Mouse (Mus musculus): Measurements from ENCODE around the gene Grin1. TPM values are rescaled to one million over a fixed set of nuclear protein-coding genes. Genes with fewer than 3 reads are reported as not detected.

Gene Grin1
- polyA plus RNA-seq (2014; fragmentation: Illumina TruSeq; extraction: RNeasy Lipid Tissue Mini Kit (QIAGEN cat#74804); ENCODE audit: low read depth, low replicate concordance) = not detected

DNA sequence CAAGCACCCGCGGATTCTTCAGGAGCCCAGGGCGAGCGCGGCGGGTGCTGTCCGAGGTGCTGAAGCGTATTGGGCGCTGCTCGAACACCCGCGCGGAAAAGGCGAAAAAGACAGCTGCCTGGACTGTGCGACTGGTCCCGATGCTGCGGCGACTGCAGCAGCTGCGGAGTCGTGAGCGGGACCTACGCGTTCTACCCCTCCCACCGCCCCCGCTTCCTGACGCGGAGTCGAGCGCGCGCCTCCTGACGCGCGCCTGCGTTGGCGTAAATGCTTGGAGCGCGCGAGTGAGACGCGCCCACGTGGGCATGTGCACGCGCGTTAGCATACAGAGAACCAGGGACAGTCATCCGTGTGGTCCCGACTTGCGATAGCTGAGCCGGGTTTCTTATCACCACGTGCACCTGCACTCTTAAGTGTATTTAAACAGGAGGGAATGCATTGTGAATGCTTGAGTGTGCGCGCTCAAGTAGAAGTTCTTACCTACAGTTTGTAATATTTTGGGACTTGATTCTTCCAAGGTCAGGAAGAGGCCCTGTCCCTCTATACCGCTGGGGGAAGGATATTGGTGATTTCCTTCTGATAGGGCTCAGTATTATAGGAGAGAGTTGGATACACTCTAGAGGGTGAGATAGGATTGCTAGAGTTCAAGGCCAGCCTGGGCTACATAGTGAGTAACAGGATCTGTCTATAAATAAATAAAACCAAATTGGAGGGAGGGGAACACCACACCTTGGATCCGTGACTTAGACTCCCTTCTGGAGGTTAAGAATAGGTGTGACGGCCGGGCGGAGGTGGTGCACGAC lies at the start of gene Grin1:
TSS of gene Grin1 (minus strand) at position 217 of the 803 bp plus-strand sequence.

DNA sequence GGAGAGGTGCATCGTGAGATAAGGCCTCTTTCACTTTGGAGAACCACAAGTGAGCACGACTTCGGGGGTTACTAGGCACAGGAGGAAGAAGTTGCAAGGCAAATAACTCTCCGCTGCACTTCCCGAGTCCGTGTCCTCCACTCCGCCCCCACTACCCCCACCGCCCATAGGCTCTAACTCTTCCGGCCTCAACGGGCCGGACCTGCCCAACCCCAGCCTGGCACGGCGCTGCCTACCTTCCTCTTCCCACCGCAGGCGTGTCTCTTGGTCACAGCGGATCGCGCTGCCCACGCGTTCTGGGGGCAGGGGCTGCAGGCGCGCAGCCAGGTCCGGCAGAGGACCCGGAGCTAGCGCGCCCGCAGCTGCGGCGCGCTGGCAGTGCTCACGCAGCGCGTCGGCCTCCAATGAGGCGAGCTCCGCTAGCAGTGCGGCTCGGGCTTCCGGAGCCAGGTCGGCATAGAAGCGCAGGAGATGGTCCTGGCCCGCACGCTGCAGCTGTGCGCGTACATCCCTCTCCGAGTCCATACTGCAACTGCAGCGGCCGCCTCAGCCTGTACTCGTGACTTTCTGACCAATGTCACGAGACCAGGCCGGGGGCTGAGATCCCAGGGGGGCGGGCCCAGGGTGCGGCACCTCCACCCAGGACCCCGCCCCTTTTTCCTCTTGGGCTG lies 46.2 kb upstream of the Grin1 start, which contains the start of gene Uap1l1:
TSS of gene Uap1l1 (minus strand) at position 592 of the 671 bp plus-strand sequence.

GRCm38 (mm10) chr2:25356208-25357079 lies 37.5 kb upstream of the Grin1 start, which contains the start of gene Dpp7:
Dpp7 (minus strand) TSS chr2:25356359.

DNA sequence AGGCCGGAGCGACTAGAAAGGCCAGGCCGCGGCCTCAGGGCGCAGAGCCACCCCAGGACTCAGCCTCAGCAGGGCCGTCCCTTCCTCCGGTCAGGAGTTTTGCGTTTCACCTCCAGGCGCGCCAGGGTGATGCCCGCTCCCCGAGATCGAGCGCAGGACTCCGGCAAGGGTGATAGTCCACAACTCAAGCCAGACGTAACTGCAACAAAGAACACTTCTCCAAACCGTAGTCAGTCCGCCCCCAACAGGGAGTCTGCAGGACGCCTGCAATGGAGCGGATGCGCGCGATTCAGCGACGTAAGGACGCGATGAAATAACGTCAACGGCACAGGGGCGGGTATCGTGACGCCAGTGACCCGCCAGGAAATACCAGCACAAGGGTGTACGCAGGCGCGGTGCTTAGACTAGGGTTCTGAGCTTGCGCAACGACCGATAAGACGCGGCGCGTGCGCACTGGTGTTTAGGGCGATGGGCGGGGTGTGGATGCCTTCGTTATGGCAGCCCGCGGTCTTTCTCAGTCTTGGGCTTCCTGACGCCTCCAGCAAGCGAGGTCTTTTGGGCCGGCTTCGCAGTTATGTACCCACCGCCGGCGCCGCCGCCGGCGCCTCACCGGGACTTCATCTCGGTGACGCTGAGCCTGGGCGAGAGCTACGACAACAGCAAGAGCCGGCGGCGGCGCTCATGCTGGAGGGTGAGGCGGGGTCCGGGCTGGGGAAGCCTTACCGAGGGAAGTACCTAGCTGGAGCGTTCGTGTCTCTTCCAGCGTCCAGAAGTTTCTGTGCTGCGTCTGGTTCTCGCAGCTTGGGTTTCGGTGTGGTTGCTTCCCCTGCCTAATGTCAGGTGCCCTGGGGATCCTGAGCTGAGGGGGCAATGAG lies 13.5 kb upstream of the Grin1 start, which contains the start of gene Man1b1:
TSS of gene Man1b1 (plus strand) at position 53 of the 875 bp plus-strand sequence.

DNA sequence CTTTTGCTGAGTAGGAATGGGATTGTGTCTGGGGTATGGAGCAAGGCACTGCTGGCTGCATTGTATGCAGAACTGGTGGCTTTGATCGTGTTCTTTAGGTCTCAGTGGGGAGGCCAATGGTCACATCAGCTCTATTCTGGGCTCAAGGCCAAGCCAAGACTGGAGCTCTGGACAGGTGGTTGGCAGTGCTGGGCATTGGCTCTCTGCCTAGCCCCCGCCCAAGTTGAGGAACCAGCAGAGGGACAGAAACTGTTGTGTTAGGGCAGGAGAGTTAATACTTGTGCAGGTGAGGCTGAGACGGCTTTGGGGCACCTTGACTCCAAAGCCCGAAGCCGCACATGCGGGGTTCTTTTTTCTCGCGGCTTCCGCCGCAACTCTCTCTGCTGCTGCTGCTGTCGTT lies 29.3 kb downstream of the Grin1 start, which contains the start of gene Lrrc26:
TSS of gene Lrrc26 (plus strand) at position 265 of the 400 bp plus-strand sequence.

GRCm38 (mm10) chr2:25287927-25288649 lies 30.9 kb downstream of the Grin1 start, which contains the start of gene Tmem210:
Tmem210 (plus strand) TSS chr2:25288145.

DNA sequence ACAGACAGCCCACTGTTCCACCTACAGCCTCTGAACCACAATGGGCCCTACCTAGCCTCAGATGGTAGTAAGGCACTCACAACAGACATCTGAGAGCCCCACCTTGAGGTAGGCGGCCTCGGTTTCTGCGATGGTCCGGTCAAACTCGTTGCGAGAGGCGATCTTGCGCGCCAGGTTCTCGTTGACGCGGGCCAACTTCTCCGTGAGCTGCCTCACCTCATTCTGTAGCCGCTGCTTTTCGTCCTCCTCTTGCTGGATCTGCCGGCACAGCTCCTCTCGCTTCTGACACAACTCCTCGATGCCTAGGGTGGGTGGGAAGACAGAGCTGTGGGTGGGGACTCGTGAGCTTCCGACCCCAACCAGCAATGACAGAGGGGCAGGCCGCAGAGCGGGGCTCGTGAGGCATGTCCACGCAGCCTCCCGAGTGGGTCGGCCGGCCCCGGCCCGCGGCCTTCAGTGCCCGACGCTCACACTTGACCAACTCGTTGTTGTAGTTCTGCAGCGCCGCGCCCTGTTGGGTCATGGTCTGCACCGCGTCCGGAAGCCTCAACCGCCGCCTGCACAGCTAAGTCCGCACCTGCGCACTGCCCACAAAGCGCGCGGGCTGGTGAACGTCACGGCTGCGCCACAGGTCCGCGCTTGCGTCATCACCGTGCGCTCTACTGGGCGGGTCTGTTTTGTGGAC lies 47.0 kb downstream of the Grin1 start, which contains the start of the genes Ssna1 and Anapc2:
TSS of gene Ssna1 (minus strand) at position 612 of the 685 bp plus-strand sequence.
TSS of gene Anapc2 (plus strand) at position 652 of the 685 bp plus-strand sequence.

DNA sequence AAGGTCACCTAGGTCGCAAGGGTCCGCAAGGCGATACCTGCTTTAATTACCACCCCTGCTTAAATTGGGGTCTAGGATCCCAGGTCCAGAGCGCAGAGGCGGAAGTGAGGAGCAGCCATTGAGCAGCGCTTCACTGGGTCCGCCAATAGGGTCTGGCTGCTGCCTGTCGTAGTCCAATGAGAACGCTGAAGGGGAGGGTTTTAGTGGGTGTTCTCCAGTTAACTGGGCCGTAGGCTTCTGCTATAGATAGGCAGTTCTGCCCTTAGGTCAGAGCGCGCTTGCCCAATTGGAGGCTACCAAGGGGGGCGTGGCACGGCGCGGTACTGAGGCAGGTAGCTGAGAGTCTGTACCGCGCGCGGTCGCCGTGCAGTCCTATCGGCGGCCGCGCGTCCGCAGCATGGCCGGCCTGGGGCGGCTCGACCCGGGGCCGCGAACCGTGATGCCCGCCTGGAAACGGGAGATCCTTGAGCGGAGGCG lies 56.7 kb downstream of the Grin1 start, which contains the start of gene Tprn:
TSS of gene Tprn (plus strand) at position 328 of the 477 bp plus-strand sequence.

DNA sequence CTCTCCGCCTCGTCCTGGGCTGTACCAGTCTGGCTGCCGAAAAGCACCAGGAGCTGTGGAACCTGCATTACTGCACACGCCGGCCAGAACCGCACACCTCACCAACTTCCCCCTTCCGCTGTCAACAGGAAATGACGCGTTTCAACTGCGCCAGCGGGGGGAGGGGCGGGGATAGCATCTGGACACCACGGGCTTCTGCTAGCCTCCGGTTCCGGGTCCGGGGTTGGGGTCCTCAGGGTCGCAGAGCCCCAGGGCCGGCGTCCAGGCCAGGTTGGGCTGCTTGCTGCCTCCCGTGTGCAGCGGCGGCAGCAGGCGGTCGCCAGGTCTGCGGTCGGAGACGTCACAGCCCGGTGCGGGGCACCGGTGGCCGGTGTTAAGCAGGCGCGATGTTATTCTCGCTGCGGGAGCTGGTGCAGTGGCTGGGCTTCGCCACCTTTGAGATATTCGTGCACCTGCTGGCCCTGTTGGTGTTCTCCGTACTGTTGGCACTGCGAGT lies 63.7 kb downstream of the Grin1 start, which contains the start of gene Tmem203:
TSS of gene Tmem203 (plus strand) at position 156 of the 496 bp plus-strand sequence.

GRCm38 (mm10) chr2:25246183-25247072 lies 72.6 kb downstream of the Grin1 start, which contains the start of gene AL732309.1:
AL732309.1 (minus strand) TSS chr2:25246863.

DNA sequence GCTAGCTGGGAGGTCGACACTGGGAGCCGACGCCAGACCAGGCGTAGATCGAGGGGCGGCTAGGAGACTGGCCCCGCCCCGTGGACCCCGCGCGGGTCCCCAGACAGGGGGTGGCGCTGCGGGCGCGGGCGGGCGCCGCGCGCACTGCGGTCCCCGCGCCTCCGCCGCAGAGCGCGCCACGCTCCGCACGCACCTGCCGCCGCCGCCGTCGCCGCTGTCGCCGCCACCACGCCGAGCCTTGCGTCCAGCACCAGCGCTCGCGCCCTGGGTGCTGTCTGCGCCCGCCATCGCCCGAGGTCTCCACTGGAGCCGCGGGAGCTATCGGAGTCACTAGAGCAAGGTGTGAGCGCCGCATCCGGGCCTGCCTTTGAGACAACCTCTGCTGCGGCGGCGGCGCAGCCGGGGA lies 76.9 kb downstream of the Grin1 start, which contains the start of the genes Rnf208 and Cysrt1:
TSS of gene Rnf208 (plus strand) at position 155 of the 406 bp plus-strand sequence.
TSS of gene Cysrt1 (minus strand) at position 352 of the 406 bp plus-strand sequence.

Other genes with a start within 250 kb of the Grin1 start
- gene Entpd8, start 238.9 kb downstream of the Grin1 start, polyA plus RNA-seq (2014; fragmentation: Illumina TruSeq; extraction: RNeasy Lipid Tissue Mini Kit (QIAGEN cat#74804); ENCODE audit: low read depth, low replicate concordance) = 3.4 TPM
- gene Noxa1, start 224.0 kb downstream of the Grin1 start, polyA plus RNA-seq (2014; fragmentation: Illumina TruSeq; extraction: RNeasy Lipid Tissue Mini Kit (QIAGEN cat#74804); ENCODE audit: low read depth, low replicate concordance) = 0.26 TPM
- gene Nrarp, start 138.4 kb downstream of the Grin1 start, polyA plus RNA-seq (2014; fragmentation: Illumina TruSeq; extraction: RNeasy Lipid Tissue Mini Kit (QIAGEN cat#74804); ENCODE audit: low read depth, low replicate concordance) = 6.2 TPM
- 24.7 TPM for gene Tor4a, start 122.3 kb downstream of the Grin1 start, polyA plus RNA-seq (2014; fragmentation: Illumina TruSeq; extraction: RNeasy Lipid Tissue Mini Kit (QIAGEN cat#74804); ENCODE audit: low read depth, low replicate concordance)
- 43.3 TPM for gene Nelfb, start 107.7 kb downstream of the Grin1 start, polyA plus RNA-seq (2014; fragmentation: Illumina TruSeq; extraction: RNeasy Lipid Tissue Mini Kit (QIAGEN cat#74804); ENCODE audit: low read depth, low replicate concordance)
- gene Stpg3, start 104.5 kb downstream of the Grin1 start, polyA plus RNA-seq (2014; fragmentation: Illumina TruSeq; extraction: RNeasy Lipid Tissue Mini Kit (QIAGEN cat#74804); ENCODE audit: low read depth, low replicate concordance) = 1.8 TPM
- 6.7 TPM for gene Fam166a, start 100.4 kb downstream of the Grin1 start, polyA plus RNA-seq (2014; fragmentation: Illumina TruSeq; extraction: RNeasy Lipid Tissue Mini Kit (QIAGEN cat#74804); ENCODE audit: low read depth, low replicate concordance)
- gene Tubb4b, start 94.5 kb downstream of the Grin1 start, polyA plus RNA-seq (2014; fragmentation: Illumina TruSeq; extraction: RNeasy Lipid Tissue Mini Kit (QIAGEN cat#74804); ENCODE audit: low read depth, low replicate concordance) = 224 TPM
- gene Slc34a3, start 84.8 kb downstream of the Grin1 start, polyA plus RNA-seq (2014; fragmentation: Illumina TruSeq; extraction: RNeasy Lipid Tissue Mini Kit (QIAGEN cat#74804); ENCODE audit: low read depth, low replicate concordance) = not detected
- not detected for gene Rnf224, start 82.4 kb downstream of the Grin1 start, polyA plus RNA-seq (2014; fragmentation: Illumina TruSeq; extraction: RNeasy Lipid Tissue Mini Kit (QIAGEN cat#74804); ENCODE audit: low read depth, low replicate concordance)
- gene Rnf208, start 76.9 kb downstream of the Grin1 start, polyA plus RNA-seq (2014; fragmentation: Illumina TruSeq; extraction: RNeasy Lipid Tissue Mini Kit (QIAGEN cat#74804); ENCODE audit: low read depth, low replicate concordance) = 6.8 TPM
- gene Cysrt1, start 76.7 kb downstream of the Grin1 start, polyA plus RNA-seq (2014; fragmentation: Illumina TruSeq; extraction: RNeasy Lipid Tissue Mini Kit (QIAGEN cat#74804); ENCODE audit: low read depth, low replicate concordance) = 0.38 TPM
- gene AL732309.1, start 72.3 kb downstream of the Grin1 start, polyA plus RNA-seq (2014; fragmentation: Illumina TruSeq; extraction: RNeasy Lipid Tissue Mini Kit (QIAGEN cat#74804); ENCODE audit: low read depth, low replicate concordance) = 13.6 TPM
- 27.6 TPM for gene Tmem203, start 63.7 kb downstream of the Grin1 start, polyA plus RNA-seq (2014; fragmentation: Illumina TruSeq; extraction: RNeasy Lipid Tissue Mini Kit (QIAGEN cat#74804); ENCODE audit: low read depth, low replicate concordance)
- 11.7 TPM for gene Tprn, start 56.6 kb downstream of the Grin1 start, polyA plus RNA-seq (2014; fragmentation: Illumina TruSeq; extraction: RNeasy Lipid Tissue Mini Kit (QIAGEN cat#74804); ENCODE audit: low read depth, low replicate concordance)
- gene Ssna1, start 46.7 kb downstream of the Grin1 start, polyA plus RNA-seq (2014; fragmentation: Illumina TruSeq; extraction: RNeasy Lipid Tissue Mini Kit (QIAGEN cat#74804); ENCODE audit: low read depth, low replicate concordance) = 57.4 TPM
- gene Anapc2, start 46.7 kb downstream of the Grin1 start, polyA plus RNA-seq (2014; fragmentation: Illumina TruSeq; extraction: RNeasy Lipid Tissue Mini Kit (QIAGEN cat#74804); ENCODE audit: low read depth, low replicate concordance) = 70.9 TPM
- 2.1 TPM for gene Tmem210, start 31.0 kb downstream of the Grin1 start, polyA plus RNA-seq (2014; fragmentation: Illumina TruSeq; extraction: RNeasy Lipid Tissue Mini Kit (QIAGEN cat#74804); ENCODE audit: low read depth, low replicate concordance)
- gene Lrrc26, start 29.3 kb downstream of the Grin1 start, polyA plus RNA-seq (2014; fragmentation: Illumina TruSeq; extraction: RNeasy Lipid Tissue Mini Kit (QIAGEN cat#74804); ENCODE audit: low read depth, low replicate concordance) = 2.9 TPM
- gene Man1b1, start 13.2 kb upstream of the Grin1 start, polyA plus RNA-seq (2014; fragmentation: Illumina TruSeq; extraction: RNeasy Lipid Tissue Mini Kit (QIAGEN cat#74804); ENCODE audit: low read depth, low replicate concordance) = 44.1 TPM
- gene Dpp7, start 37.2 kb upstream of the Grin1 start, polyA plus RNA-seq (2014; fragmentation: Illumina TruSeq; extraction: RNeasy Lipid Tissue Mini Kit (QIAGEN cat#74804); ENCODE audit: low read depth, low replicate concordance) = 15.5 TPM
- gene Uap1l1, start 46.5 kb upstream of the Grin1 start, polyA plus RNA-seq (2014; fragmentation: Illumina TruSeq; extraction: RNeasy Lipid Tissue Mini Kit (QIAGEN cat#74804); ENCODE audit: low read depth, low replicate concordance) = 26.4 TPM
- 1.5 TPM for gene Sapcd2, start 53.1 kb upstream of the Grin1 start, polyA plus RNA-seq (2014; fragmentation: Illumina TruSeq; extraction: RNeasy Lipid Tissue Mini Kit (QIAGEN cat#74804); ENCODE audit: low read depth, low replicate concordance)
- gene Entpd2, start 76.7 kb upstream of the Grin1 start, polyA plus RNA-seq (2014; fragmentation: Illumina TruSeq; extraction: RNeasy Lipid Tissue Mini Kit (QIAGEN cat#74804); ENCODE audit: low read depth, low replicate concordance) = 47.9 TPM
- 94.7 TPM for gene Npdc1, start 80.2 kb upstream of the Grin1 start, polyA plus RNA-seq (2014; fragmentation: Illumina TruSeq; extraction: RNeasy Lipid Tissue Mini Kit (QIAGEN cat#74804); ENCODE audit: low read depth, low replicate concordance)
- gene Fut7, start 104.1 kb upstream of the Grin1 start, polyA plus RNA-seq (2014; fragmentation: Illumina TruSeq; extraction: RNeasy Lipid Tissue Mini Kit (QIAGEN cat#74804); ENCODE audit: low read depth, low replicate concordance) = 0.61 TPM
- gene Abca2, start 109.5 kb upstream of the Grin1 start, polyA plus RNA-seq (2014; fragmentation: Illumina TruSeq; extraction: RNeasy Lipid Tissue Mini Kit (QIAGEN cat#74804); ENCODE audit: low read depth, low replicate concordance) = 204 TPM
- 34.4 TPM for gene Clic3, start 137.7 kb upstream of the Grin1 start, polyA plus RNA-seq (2014; fragmentation: Illumina TruSeq; extraction: RNeasy Lipid Tissue Mini Kit (QIAGEN cat#74804); ENCODE audit: low read depth, low replicate concordance)
- 79.8 TPM for gene Paxx, start 141.9 kb upstream of the Grin1 start, polyA plus RNA-seq (2014; fragmentation: Illumina TruSeq; extraction: RNeasy Lipid Tissue Mini Kit (QIAGEN cat#74804); ENCODE audit: low read depth, low replicate concordance)
- 1,188 TPM for gene Ptgds, start 150.9 kb upstream of the Grin1 start, polyA plus RNA-seq (2014; fragmentation: Illumina TruSeq; extraction: RNeasy Lipid Tissue Mini Kit (QIAGEN cat#74804); ENCODE audit: low read depth, low replicate concordance)
- gene Lcn12, start 174.7 kb upstream of the Grin1 start, polyA plus RNA-seq (2014; fragmentation: Illumina TruSeq; extraction: RNeasy Lipid Tissue Mini Kit (QIAGEN cat#74804); ENCODE audit: low read depth, low replicate concordance) = 383 TPM
- gene Fbxw5, start 181.6 kb upstream of the Grin1 start, polyA plus RNA-seq (2014; fragmentation: Illumina TruSeq; extraction: RNeasy Lipid Tissue Mini Kit (QIAGEN cat#74804); ENCODE audit: low read depth, low replicate concordance) = 74.6 TPM
- 7.2 TPM for gene C8g, start 182.5 kb upstream of the Grin1 start, polyA plus RNA-seq (2014; fragmentation: Illumina TruSeq; extraction: RNeasy Lipid Tissue Mini Kit (QIAGEN cat#74804); ENCODE audit: low read depth, low replicate concordance)
- 15.6 TPM for gene Traf2, start 227.8 kb upstream of the Grin1 start, polyA plus RNA-seq (2014; fragmentation: Illumina TruSeq; extraction: RNeasy Lipid Tissue Mini Kit (QIAGEN cat#74804); ENCODE audit: low read depth, low replicate concordance)
- 250 TPM for gene Edf1, start 238.7 kb upstream of the Grin1 start, polyA plus RNA-seq (2014; fragmentation: Illumina TruSeq; extraction: RNeasy Lipid Tissue Mini Kit (QIAGEN cat#74804); ENCODE audit: low read depth, low replicate concordance)

Data from adipose tissue, adult 10 weeks (tissue).